Mouse (Mus musculus): ENCODE results near the gene Actb.

DNA sequence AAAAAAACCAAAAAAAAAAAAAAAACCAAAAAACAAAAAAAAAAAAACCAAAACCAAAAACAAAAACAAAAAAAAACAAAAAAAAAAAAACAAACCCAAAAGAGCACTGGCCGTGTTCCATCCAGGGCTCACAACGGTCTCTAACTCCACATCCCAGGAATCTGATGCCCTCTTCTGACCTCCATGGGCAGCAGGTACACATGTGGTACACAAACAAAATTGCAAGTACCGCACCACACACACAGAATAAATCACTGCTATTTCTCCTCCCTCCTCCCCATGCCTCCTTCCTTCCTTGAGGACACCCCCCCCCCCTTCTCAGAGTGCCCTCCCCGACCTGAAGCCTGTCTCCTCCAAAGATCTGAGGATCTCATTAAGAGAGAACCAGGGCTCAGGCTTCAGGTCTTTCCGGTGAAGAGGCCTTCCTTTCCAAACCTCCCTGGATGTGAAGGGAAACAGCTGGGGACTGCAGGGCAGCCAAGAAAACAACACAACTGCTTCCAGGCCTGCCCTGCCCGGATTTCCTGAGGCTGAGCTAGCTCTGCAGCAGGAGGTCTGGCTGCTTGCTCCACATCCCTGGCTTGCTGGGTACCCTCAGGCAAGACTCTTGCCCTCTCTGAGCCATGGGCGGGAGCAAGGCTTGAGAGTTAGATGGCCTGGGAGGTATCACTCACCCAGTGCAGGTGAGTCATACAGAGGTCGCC is 38.6 kb upstream of the Actb start:
- TF ChIP-seq CTCF (IDR thresholded peaks at IDR 0.05; ENCODE audit: extremely low read depth, insufficient read depth, low read length) (no peak), POLR2A (IDR thresholded peaks at IDR 0.05; ENCODE audit: extremely low read depth, insufficient read depth, low read length) (no peak)

Data from cortical plate, adult 2 months (tissue).